Mouse (Mus musculus) CH12.LX (cell line): ENCODE measurements around the gene En1. TPM values are rescaled to one million over a fixed set of nuclear protein-coding genes. Genes with fewer than 3 reads are reported as not detected.

Experiments
- DNase-seq: peaks from one replicate; pipeline ENCODE4 v3.0.0-alpha.2; 2013; ENCODE audit errors: extremely low read depth
- H3K27ac ChIP-seq: 2 replicates; pipeline ENCODE4 v1.5.1; 2012; ENCODE audit warnings: low read depth, mild to moderate bottlenecking, control low read depth, moderate library complexity; ENCODE audit not compliant: insufficient read depth
- H3K27me3 ChIP-seq: replicated peaks from 2 replicates; pipeline ENCODE3; 2012; ENCODE audit warnings: inconsistent platforms
- H3K36me3 ChIP-seq, 2 experiments: replicated peaks in 1 of 2; 2 replicates each; pipeline versions ENCODE3 to v1.6.1; 2012; ENCODE audit warnings: inconsistent platforms in 1 of 2, low read length in 1 of 2, mild to moderate bottlenecking in 1 of 2, mixed read lengths in 1 of 2, moderate library complexity in 1 of 2; ENCODE audit not compliant: control insufficient read depth in 1 of 2, insufficient read depth in 1 of 2
- H3K4me1 ChIP-seq, 2 experiments: 2 replicates each; pipeline ENCODE4 v1.6.1; 2012; ENCODE audit warnings: inconsistent platforms in 1 of 2, moderate library complexity in 1 of 2; ENCODE audit not compliant: insufficient read depth in 2 of 2, control insufficient read depth in 1 of 2
- H3K4me2 ChIP-seq: 2 replicates; pipeline ENCODE4 v1.6.1; 2012; ENCODE audit warnings: low read depth, mild to moderate bottlenecking, control low read depth; ENCODE audit not compliant: poor library complexity, insufficient read depth, severe bottlenecking
- H3K4me3 ChIP-seq, 3 experiments: fragments of 150-350 bp in 1 of 3; sonication (generic) in 1 of 3; replicated peaks in 1 of 3; 2 replicates each; pipeline versions ENCODE3 to v1.5.1; 2011 to 2012; ENCODE audit warnings: low read depth in 2 of 3, low read length in 2 of 3, mild to moderate bottlenecking in 2 of 3, moderate library complexity in 2 of 3, control low read depth in 1 of 3, improper control_type of control experiment in 1 of 3, inconsistent platforms in 1 of 3, mixed read lengths in 1 of 3; ENCODE audit not compliant: poor library complexity in 1 of 3
- H3K79me2 ChIP-seq: replicated peaks from 2 replicates; pipeline ENCODE4 v1.6.1; 2012; ENCODE audit warnings: mild to moderate bottlenecking, moderate library complexity; ENCODE audit not compliant: control insufficient read depth, poor library complexity, insufficient read depth, severe bottlenecking; ENCODE audit errors: extremely low read depth
- H3K9ac ChIP-seq: 2 replicates; pipeline ENCODE4 v1.6.1; 2012; ENCODE audit warnings: low read depth, mild to moderate bottlenecking, control low read depth, moderate library complexity; ENCODE audit not compliant: insufficient read depth
- H3K9me3 ChIP-seq: replicated peaks from 2 replicates; pipeline ENCODE3; 2012; ENCODE audit warnings: low read length, inconsistent platforms, mixed read lengths
- BHLHE40 ChIP-seq: IDR thresholded peaks from 2 replicates; pipeline ENCODE4 v1.6.1; 2011; ENCODE audit warnings: mild to moderate bottlenecking, low read depth, low read length, improper control_type of control experiment
- CHD2 ChIP-seq: IDR thresholded peaks from 2 replicates; pipeline ENCODE4 v1.6.1; 2011; ENCODE audit warnings: low read length, improper control_type of control experiment
- E2F4 ChIP-seq: IDR thresholded peaks from 2 replicates; pipeline ENCODE4 v1.6.1; 2011; ENCODE audit warnings: low read depth, low read length, improper control_type of control experiment; ENCODE audit not compliant: insufficient replicate concordance
- EP300 ChIP-seq: IDR thresholded peaks from 2 replicates; pipeline ENCODE4 v1.6.1; 2011; ENCODE audit warnings: low read length, improper control_type of control experiment
- KAT2A ChIP-seq: IDR thresholded peaks from 2 replicates; pipeline ENCODE4 v1.6.1; 2012; ENCODE audit warnings: low read length, improper control_type of control experiment, inconsistent platforms; ENCODE audit not compliant: insufficient replicate concordance
- MAX ChIP-seq: IDR thresholded peaks from 2 replicates; pipeline ENCODE4 v1.6.1; 2011; ENCODE audit warnings: low read length, improper control_type of control experiment
- MAZ ChIP-seq: IDR thresholded peaks from 2 replicates; pipeline ENCODE4 v1.6.1; 2012; ENCODE audit warnings: low read depth, mild to moderate bottlenecking, inconsistent platforms, low read length, improper control_type of control experiment, moderate library complexity
- MXI1 ChIP-seq: IDR thresholded peaks from 2 replicates; pipeline ENCODE4 v1.6.1; 2011; ENCODE audit warnings: mild to moderate bottlenecking, low read depth, low read length, improper control_type of control experiment
- NRF1 ChIP-seq: IDR thresholded peaks from 2 replicates; pipeline ENCODE4 v1.6.1; 2014; ENCODE audit warnings: low read depth, mild to moderate bottlenecking, inconsistent platforms, low read length, improper control_type of control experiment, moderate library complexity
- PAX5 ChIP-seq: IDR thresholded peaks from 2 replicates; pipeline ENCODE4 v1.6.1; 2012; ENCODE audit warnings: low read length, inconsistent platforms, mixed read lengths
- POLR2A ChIP-seq: IDR thresholded peaks from 2 replicates; pipeline ENCODE4 v1.6.1; 2011; ENCODE audit warnings: low read depth, mild to moderate bottlenecking, improper control_type of control experiment, low read length
- POLR2AphosphoS2 ChIP-seq: IDR thresholded peaks from 2 replicates; pipeline ENCODE4 v1.6.1; 2011; ENCODE audit warnings: low read depth, low read length, improper control_type of control experiment
- SMC3 ChIP-seq: IDR thresholded peaks from 2 replicates; pipeline ENCODE4 v1.6.1; 2011; ENCODE audit warnings: low read depth, low read length, improper control_type of control experiment
- TBP ChIP-seq: conservative IDR thresholded peaks from 2 replicates; pipeline ENCODE4 v1.6.1; 2011; ENCODE audit warnings: low read depth, low read length, improper control_type of control experiment
- TCF12 ChIP-seq: IDR thresholded peaks from 2 replicates; pipeline ENCODE4 v1.6.1; 2014; ENCODE audit warnings: low read depth, mild to moderate bottlenecking, inconsistent platforms, low read length, improper control_type of control experiment
- USF1 ChIP-seq: IDR thresholded peaks from 2 replicates; pipeline ENCODE4 v1.6.1; 2014; ENCODE audit warnings: low read depth, mild to moderate bottlenecking, inconsistent platforms, low read length, improper control_type of control experiment
- USF2 ChIP-seq: conservative IDR thresholded peaks from 2 replicates; pipeline ENCODE4 v1.6.1; 2011; ENCODE audit warnings: low read depth, low read length, improper control_type of control experiment
- ZKSCAN1 ChIP-seq: IDR thresholded peaks from 2 replicates; pipeline ENCODE4 v1.6.1; 2012; ENCODE audit warnings: low read depth, inconsistent platforms, low read length, improper control_type of control experiment, borderline replicate concordance
- ZNF384 ChIP-seq: IDR thresholded peaks from 2 replicates; pipeline ENCODE4 v1.6.1; 2012; ENCODE audit warnings: low read depth, low read length, improper control_type of control experiment, inconsistent platforms
- dilution Hi-C: fragments of 300-500 bp; cut with MboI; formaldehyde crosslinking; loops from 2 replicates; pipeline ENCODE4 v1.14.3; 2020; ENCODE audit warnings: low sequenced_read_pairs; ENCODE audit not compliant: extremely low pct_unique_long_range_greater_than_20kb, extremely low pct_ligation_motif_present
- in situ Hi-C: fragments of 300-500 bp; cut with MboI; formaldehyde crosslinking; loops from 3 replicates; pipeline ENCODE4 v1.14.3; 2019; ENCODE audit warnings: low sequenced_read_pairs, low pct_ligation_motif_present, low pct_unique_long_range_greater_than_20kb, mixed read lengths
- polyA plus RNA-seq: library from polyadenylated mRNA; unstranded; fragments of >175 nt; gene quantifications from 2 replicates; pipeline ENCODE4 v1.2.1, GENCODE M21; 2012; ENCODE audit warnings: low read depth; ENCODE audit not compliant: insufficient read length
- total RNA-seq, 2 experiments: library from RNA; depleted of rRNA; stranded (reverse); fragments of 300-350 nt in 1 of 2; fragments of >200 nt in 1 of 2; gene quantifications; 2 replicates each; pipeline ENCODE4 v1.2.3; 2012 to 2014

Gene En1
- total RNA-seq (2012; rRNA removed) = not detected in 2 replicates
- total RNA-seq (2014; rRNA removed) = not detected in 2 replicates
- polyA plus RNA-seq = not detected in 2 replicates

GRCm38 (mm10) chr1:120602031-120602730, at the start of gene En1:
En1 (plus strand) TSS chr1:120602418.
- H3K27ac ChIP-seq = no peak within 1 kb of the TSS
- peaks cover 0 to 6% of the 10 kb centered on the region in 2 experiments; a peak in 2 of 4 replicates for H3K4me1 ChIP-seq
- H3K79me2 ChIP-seq = no peaks in the 10 kb centered on the region
- in situ Hi-C loops = no loop called here
- TF ChIP-seq MAX (no peak), KAT2A (no peak), POLR2A (no peak), USF1 (no peak), EP300 (no peak), TBP (no peak), MAZ (no peak), USF2 (no peak), SMC3 (no peak), E2F4 (no peak), CHD2 (no peak), NRF1 (no peak), ZKSCAN1 (no peak), POLR2AphosphoS2 (no peak)
- no peaks in the 10 kb centered on the region for H3K27me3 ChIP-seq
- no peak within 1 kb of the TSS for H3K4me3 ChIP-seq
- peaks cover 11% of the 10 kb centered on the region for H3K9me3 ChIP-seq
- H3K4me2 ChIP-seq = no peak within 1 kb of the TSS
- H3K36me3 ChIP-seq = no peaks in the 10 kb centered on the region
- dilution Hi-C loops = no loop called here
- no peak for DNase-seq
- no peak within 1 kb of the TSS for H3K9ac ChIP-seq

GRCm38 (mm10) chr1:120556926-120557846, 45.0 kb upstream of the En1 start:
- no peaks in the 10 kb centered on the region for H3K79me2 ChIP-seq
- H3K4me2 ChIP-seq = no peak overlapping the region
- dilution Hi-C loops = no loop called here
- in situ Hi-C loops = loop anchor here (10.0 kb wide), 1 partner anchor 232 kb away; no protein-coding TSS in a partner anchor
- TF ChIP-seq PAX5 (no peak), MXI1 (no peak), ZNF384 (no peak), POLR2AphosphoS2 (no peak), BHLHE40 (peak; percentile 42), TCF12 (no peak)
- peaks cover 3% of the 10 kb centered on the region in 2 experiments; a peak in 1 of 4 replicates for H3K4me1 ChIP-seq
- no peak overlapping the region for H3K4me3 ChIP-seq
- no peak for DNase-seq
- no peak overlapping the region for H3K27ac ChIP-seq
- no peaks in the 10 kb centered on the region for H3K9me3 ChIP-seq
- no peaks in the 10 kb centered on the region for H3K36me3 ChIP-seq
- no peak overlapping the region for H3K9ac ChIP-seq
- no peaks in the 10 kb centered on the region for H3K27me3 ChIP-seq
